Mouse (Mus musculus) intestine, embryonic 16.5 days (tissue): ENCODE data around the gene Ctrb1. TPM values are rescaled to one million over a fixed set of nuclear protein-coding genes. Genes with fewer than 3 reads are reported as not detected.
A peak's percentile ranks its signal among the peaks of the same experiment; 100 is the strongest.

ENCODE experiments used
- ATAC-seq: fragments of 200-750 bp; cut with Nextera tagmentation; 2 replicates; pipeline ENCODE4 v1.8.0; 2017; ENCODE audit warnings: moderate TSS enrichment, moderate library complexity
- H3K27ac ChIP-seq: fragments of 300-500 bp; sonication (generic); 2 replicates; pipeline ENCODE4 v1.5.1; 2014; ENCODE audit warnings: mild to moderate bottlenecking, low read length
- H3K27me3 ChIP-seq: fragments of 300-500 bp; sonication (generic); replicated peaks from 2 replicates; pipeline ENCODE4 v1.6.1; 2014; ENCODE audit warnings: low read length, control low read depth, mixed read lengths; ENCODE audit not compliant: control insufficient read depth, insufficient read depth
- H3K36me3 ChIP-seq: fragments of 300-500 bp; sonication (generic); 2 replicates; pipeline ENCODE4 v1.6.1; 2014; ENCODE audit warnings: low read length, control low read depth; ENCODE audit not compliant: control insufficient read depth, insufficient read depth
- H3K4me1 ChIP-seq: fragments of 300-500 bp; sonication (generic); 2 replicates; pipeline ENCODE4 v1.6.1; 2014; ENCODE audit warnings: low read length, control low read depth, mixed read lengths; ENCODE audit not compliant: control insufficient read depth, insufficient read depth
- H3K4me2 ChIP-seq: fragments of 300-500 bp; sonication (generic); 2 replicates; pipeline ENCODE4 v1.6.1; 2014; ENCODE audit warnings: low read depth, low read length, control low read depth
- H3K4me3 ChIP-seq: fragments of 300-500 bp; sonication (generic); 2 replicates; pipeline ENCODE4 v1.5.1; 2014; ENCODE audit warnings: mild to moderate bottlenecking, low read length
- H3K9ac ChIP-seq: fragments of 300-500 bp; sonication (generic); 2 replicates; pipeline ENCODE4 v1.6.1; 2014; ENCODE audit warnings: low read depth, low read length
- H3K9me3 ChIP-seq: fragments of 300-500 bp; sonication (generic); 2 replicates; pipeline ENCODE4 v1.6.1; 2016; ENCODE audit warnings: low read length, control low read depth; ENCODE audit not compliant: control insufficient read depth
- whole genome bisulfite sequencing: fragments of 180-500 bp; shearing (Covaris S2); extraction: QIAGEN DNeasy Blood & Tissue Kit; methylation state at CpG from one replicate; pipeline ENCODE4 v1.1.7; 2014; 5-methylcytosine and 5-hydroxymethylcytosine counted together
- polyA plus RNA-seq: library from polyadenylated mRNA; unstranded; fragments of >200 nt; fragmentation: Nextera tagmentation; extraction: Ambion mirVana; gene quantifications from 2 replicates; pipeline ENCODE4 v1.2.1, GENCODE M21; 2015

Ctrb1 gene
- polyA plus RNA-seq, result 1,904 and 2,500 TPM in 2 replicates

DNA sequence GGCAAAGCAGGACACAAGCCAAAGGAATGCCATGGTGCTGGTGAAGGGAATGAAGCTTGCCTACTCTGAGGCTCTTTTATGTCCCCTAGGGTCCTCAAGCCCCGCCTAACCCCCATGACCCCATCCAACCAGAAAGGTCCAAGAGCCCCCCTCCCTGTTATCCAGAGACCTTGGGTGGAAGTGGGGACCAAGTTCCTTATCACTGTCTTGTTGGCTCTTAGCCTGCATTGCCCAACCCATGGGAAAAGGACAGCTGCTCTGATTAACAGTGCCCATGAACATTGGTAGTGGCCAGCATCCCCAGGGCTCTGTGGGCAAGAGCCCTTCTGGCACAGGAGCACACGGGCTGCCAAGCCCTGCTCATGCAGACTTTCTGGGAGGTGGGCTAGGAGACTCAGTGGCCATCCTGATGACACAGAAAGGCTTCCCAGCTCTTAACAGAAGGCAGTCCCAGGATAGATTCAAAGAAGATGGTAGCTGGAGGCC is at the start of gene Ctrb1:
Gene Ctrb1, minus strand, starts transcription at position 51 of the 486 bp plus-strand sequence.
- peaks cover 11% of the 10 kb centered on the region for H3K4me1 ChIP-seq
- no peak within 1 kb of the TSS for H3K9ac ChIP-seq
- H3K4me2 ChIP-seq, result no peak within 1 kb of the TSS
- WGBS, result 86% methylated on average over 2 of the region's 2 CpGs
- peak; percentile 27 for ATAC-seq
- H3K9me3 ChIP-seq, result no peaks in the 10 kb centered on the region
- no peak within 1 kb of the TSS for H3K27ac ChIP-seq
- H3K27me3 ChIP-seq, result no peaks in the 10 kb centered on the region
- no peaks in the 10 kb centered on the region for H3K36me3 ChIP-seq
- H3K4me3 ChIP-seq, result no peak within 1 kb of the TSS

DNA sequence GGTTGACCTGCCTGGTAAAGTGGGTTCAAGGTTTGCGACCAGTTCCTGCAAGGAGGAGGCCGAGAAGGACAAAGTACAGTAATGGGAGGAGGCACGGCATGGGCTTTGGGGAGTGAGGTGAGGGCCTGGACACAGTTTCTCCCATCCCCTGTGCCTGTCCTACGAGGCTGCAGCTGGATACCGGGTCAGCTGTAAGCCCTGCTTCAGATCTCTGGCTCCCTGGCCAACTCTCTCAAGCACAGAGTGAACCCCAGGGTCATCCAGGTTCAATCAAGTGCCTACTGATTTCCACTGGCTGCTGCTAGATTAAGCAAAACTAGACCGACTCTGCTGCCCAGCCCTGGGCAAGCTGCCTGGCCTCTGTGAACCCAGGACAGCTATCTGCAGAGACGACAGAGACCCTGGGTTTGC is 49.5 kb upstream of the Ctrb1 start:
- Histone ChIP-seq H3K27ac (peak overlapping the region; percentile 75), H3K4me3 (0 out of 2 replicates have a peak overlapping the region, but pooled peaks have one; percentile 4), H3K4me2 (peak overlapping the region; percentile 30), H3K27me3 (no peaks in the 10 kb centered on the region), H3K9ac (peak overlapping the region; percentile 38; the same call in 1 of the 2 replicates), H3K36me3 (no peaks in the 10 kb centered on the region), H3K4me1 (peaks cover 79% of the 10 kb centered on the region), H3K9me3 (no peaks in the 10 kb centered on the region)
- peak; percentile 39 for ATAC-seq
- WGBS, result 53% methylated on average over 7 of the region's 7 CpGs

DNA sequence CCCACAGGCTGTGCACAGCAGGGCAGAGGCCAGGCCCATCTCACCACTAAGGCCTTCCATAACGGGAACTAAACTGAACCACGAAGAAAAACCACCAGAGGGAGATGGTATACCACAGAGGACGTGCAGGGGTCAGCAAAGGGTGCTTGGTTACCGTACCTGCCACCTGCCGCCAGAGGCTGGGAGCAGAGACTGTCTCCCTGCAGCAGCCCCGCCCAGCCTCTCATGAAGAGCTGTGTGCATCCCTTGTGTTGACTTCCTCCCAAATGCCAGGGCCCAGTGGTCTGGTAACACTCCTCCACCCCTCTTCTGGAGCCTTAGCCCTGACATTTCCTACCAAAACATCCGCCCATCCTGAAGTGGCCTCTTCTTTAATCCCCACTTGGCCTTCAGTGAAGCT is 48.8 kb upstream of the Ctrb1 start:
- H3K4me1 ChIP-seq, result peaks cover 79% of the 10 kb centered on the region

DNA sequence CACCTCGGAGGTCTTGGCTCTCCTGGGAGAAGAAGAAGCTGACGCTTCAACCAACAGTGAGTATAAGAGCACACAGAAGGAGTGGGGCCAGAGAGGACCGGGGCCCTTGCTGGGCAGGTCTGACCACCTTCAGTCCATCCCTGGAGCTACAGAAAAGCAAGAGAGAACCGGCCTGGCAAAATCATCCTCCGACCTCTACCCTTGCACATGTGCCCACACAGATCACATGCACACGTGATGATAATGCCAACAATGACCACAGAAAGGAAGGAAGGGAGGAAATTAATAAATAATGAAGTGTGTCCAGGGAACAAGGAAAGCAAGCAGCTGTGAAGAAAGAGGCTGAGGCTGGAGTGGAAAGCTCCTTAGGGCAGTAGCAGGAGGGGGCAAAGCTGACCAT is 48.1 kb upstream of the Ctrb1 start:
- H3K27ac ChIP-seq, result no peak overlapping the region
- 65% methylated on average over 6 of the region's 6 CpGs for WGBS
- H3K36me3 ChIP-seq, result no peaks in the 10 kb centered on the region
- no peaks in the 10 kb centered on the region for H3K27me3 ChIP-seq
- no peak overlapping the region for H3K4me2 ChIP-seq
- no peak for ATAC-seq
- H3K9me3 ChIP-seq, result no peaks in the 10 kb centered on the region
- H3K4me3 ChIP-seq, result no peak overlapping the region
- peaks cover 79% of the 10 kb centered on the region for H3K4me1 ChIP-seq
- 0 out of 2 replicates have a peak overlapping the region, but pooled peaks have one; percentile 31 for H3K9ac ChIP-seq

More for the DNA sequence above, 48.8 kb upstream of the Ctrb1 start:
- Histone ChIP-seq H3K4me2 (peak overlapping the region; percentile 30), H3K4me3 (no peak overlapping the region), H3K27me3 (no peaks in the 10 kb centered on the region), H3K9ac (peak overlapping the region; percentile 31; the same call in 1 of the 2 replicates), H3K27ac (peak overlapping the region; percentile 64), H3K9me3 (no peaks in the 10 kb centered on the region), H3K36me3 (no peaks in the 10 kb centered on the region)
- peak; percentile 21; the same call in 1 of the 2 replicates for ATAC-seq
- WGBS, result 46% methylated on average over 7 of the region's 7 CpGs

DNA sequence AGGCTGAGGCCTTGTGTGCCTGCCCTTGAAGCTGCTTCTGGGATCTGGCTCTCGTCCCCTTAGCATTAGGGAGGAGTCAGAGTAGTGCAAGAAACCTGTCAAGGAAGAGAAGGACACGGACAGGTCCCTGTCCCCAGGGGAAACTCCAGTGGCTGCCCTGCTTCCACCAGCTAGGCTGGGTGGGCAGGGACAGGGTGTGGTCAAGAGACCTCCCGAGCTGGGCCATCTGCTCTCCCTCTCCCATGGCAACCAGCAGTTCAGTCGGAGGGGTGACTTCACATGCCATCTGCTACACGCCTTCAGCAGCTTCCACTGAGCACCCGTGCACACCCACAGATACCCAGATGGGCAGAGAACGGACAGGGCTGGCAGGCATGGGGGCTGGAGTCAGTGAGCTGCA is 45.5 kb upstream of the Ctrb1 start:
- no peak overlapping the region for H3K4me2 ChIP-seq
- no peak for ATAC-seq
- peak overlapping the region; percentile 43 for H3K9ac ChIP-seq
- no peak overlapping the region for H3K4me3 ChIP-seq
- H3K9me3 ChIP-seq, result no peaks in the 10 kb centered on the region
- peaks cover 80% of the 10 kb centered on the region for H3K4me1 ChIP-seq
- 36% methylated on average over 7 of the region's 7 CpGs for WGBS
- no peaks in the 10 kb centered on the region for H3K36me3 ChIP-seq
- H3K27ac ChIP-seq, result peak overlapping the region; percentile 66
- H3K27me3 ChIP-seq, result no peaks in the 10 kb centered on the region

DNA sequence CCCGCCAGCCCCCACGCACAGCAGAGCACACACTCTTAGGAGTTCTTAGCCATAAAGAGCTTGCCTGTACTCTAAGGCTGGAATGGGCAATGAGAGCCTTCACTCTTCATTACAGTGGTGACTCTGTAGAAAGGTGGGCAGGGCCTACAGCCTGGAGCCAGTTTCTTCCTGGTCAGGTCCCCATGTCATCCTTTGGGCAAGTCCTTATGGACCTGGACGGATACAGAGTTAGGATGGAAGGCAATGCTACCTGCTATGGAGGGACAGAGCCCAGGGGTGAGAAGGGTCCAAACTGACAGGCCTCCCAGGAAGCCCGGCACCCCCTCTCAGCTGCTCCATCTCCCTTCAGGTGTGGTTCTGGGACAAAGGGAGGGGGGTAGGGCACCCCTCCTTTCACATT is 45.0 kb upstream of the Ctrb1 start:
- Histone ChIP-seq H3K4me2 (no peak overlapping the region), H3K27ac (peak overlapping the region; percentile 66), H3K27me3 (no peaks in the 10 kb centered on the region), H3K36me3 (no peaks in the 10 kb centered on the region), H3K9ac (peak overlapping the region; percentile 43; the same call in 1 of the 2 replicates), H3K9me3 (no peaks in the 10 kb centered on the region), H3K4me3 (no peak overlapping the region), H3K4me1 (peaks cover 80% of the 10 kb centered on the region)
- no peak for ATAC-seq
- WGBS, result 71% methylated on average over 4 of the region's 4 CpGs

DNA sequence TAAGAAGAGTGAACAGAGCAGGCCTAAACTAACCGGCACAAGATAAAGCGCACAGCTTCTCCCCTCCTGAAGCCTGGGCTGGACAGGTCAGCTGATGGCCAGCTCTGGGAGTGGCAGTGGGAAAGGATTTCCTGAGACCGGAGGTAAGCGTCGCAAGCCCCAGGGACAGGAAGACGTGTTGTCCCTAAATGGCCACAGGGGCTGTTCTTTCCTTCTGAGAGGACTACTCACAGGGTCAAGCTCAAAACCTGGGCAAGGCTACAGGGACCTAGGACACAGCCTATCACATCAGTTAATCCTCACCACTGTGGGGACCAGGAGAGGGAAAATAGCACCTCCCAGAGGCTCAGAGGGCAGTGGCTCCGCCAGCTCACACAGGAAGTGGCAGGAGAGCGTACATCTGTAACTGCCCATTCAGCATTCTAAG is 44.5 kb upstream of the Ctrb1 start:
- peaks cover 80% of the 10 kb centered on the region for H3K4me1 ChIP-seq

DNA sequence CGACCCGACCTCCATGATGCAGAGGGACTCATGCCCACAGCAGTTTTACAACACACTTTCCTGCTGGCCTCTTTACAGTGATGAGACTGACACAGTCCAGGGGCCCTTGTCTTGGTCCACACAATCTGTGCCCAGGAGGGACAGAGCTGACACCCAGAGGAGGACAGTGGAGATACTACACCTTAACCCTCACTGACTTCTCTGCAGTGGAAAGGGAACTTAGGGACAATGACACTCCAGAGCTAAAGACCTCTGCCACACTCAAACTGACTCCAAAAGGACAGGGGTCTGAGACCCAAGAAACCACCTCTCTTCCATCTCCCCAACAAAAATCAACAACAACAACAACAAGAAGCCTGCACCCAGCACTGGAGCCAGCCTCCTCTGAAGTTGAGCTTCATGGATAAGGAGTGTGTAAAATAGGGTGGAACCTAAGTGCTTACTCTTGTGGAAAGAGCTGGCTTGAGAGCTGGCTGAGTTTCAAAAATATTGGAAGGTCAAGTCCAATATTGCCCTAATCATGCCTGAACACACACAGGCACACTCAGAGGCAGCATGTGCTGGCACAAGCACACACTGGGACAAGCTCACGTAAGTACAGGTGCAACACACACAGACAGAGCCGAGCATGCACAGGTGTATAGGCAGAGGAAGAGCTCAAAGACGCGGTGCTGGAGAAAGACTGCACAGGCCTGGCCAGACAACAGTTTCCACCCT is 43.6 kb upstream of the Ctrb1 start:
- H3K4me2 ChIP-seq, result no peak overlapping the region
- H3K4me3 ChIP-seq, result no peak overlapping the region
- H3K27me3 ChIP-seq, result no peaks in the 10 kb centered on the region
- peak overlapping the region; percentile 66 for H3K27ac ChIP-seq
- H3K9ac ChIP-seq, result peak overlapping the region; percentile 43
- H3K36me3 ChIP-seq, result no peaks in the 10 kb centered on the region
- no peak for ATAC-seq
- H3K4me1 ChIP-seq, result peaks cover 80% of the 10 kb centered on the region
- WGBS, result 49% methylated on average over 6 of the region's 6 CpGs
- H3K9me3 ChIP-seq, result no peaks in the 10 kb centered on the region

More for the DNA sequence above, 44.5 kb upstream of the Ctrb1 start:
- Histone ChIP-seq H3K27ac (peak overlapping the region; percentile 66), H3K9me3 (no peaks in the 10 kb centered on the region), H3K4me2 (no peak overlapping the region), H3K36me3 (no peaks in the 10 kb centered on the region), H3K27me3 (no peaks in the 10 kb centered on the region), H3K9ac (peak overlapping the region; percentile 43), H3K4me3 (no peak overlapping the region)
- ATAC-seq, result no peak
- 59% methylated on average over 8 of the region's 8 CpGs for WGBS

DNA sequence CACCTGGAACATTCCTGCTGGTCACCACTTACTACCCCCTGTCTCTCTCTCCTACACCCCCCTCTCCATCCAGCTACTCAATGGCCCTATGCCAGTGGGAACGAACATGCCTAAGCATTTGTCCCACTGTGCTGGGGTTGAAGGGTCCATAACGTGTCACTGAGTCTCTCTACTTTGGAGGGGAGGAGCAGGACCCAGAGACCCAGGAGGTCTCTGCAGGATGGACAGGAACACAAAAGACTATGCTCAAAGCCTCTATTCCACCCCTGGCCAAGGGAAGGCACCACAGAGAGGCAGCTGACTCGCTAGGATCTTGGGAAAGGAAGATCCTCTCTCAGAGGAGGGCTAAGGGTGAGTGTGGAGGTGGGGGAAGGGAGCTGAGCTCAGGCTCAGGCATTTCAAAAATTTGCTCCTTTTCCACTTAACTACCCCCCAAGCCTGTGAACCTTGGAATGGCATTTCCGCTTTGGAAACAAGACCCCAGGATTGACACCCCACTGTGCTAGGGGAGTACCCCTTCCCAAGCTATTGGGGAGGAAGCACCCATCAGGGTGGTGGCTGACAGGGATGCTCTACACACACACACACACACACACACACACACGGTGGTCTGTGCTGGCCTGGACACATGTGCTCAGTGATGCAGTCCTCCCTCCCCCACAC is 42.9 kb upstream of the Ctrb1 start:
- Histone ChIP-seq H3K4me3 (no peak overlapping the region), H3K4me1 (peaks cover 79% of the 10 kb centered on the region), H3K9me3 (no peaks in the 10 kb centered on the region), H3K9ac (peak overlapping the region; percentile 59; the same call in 1 of the 2 replicates), H3K27me3 (no peaks in the 10 kb centered on the region), H3K4me2 (no peak overlapping the region), H3K27ac (peak overlapping the region; percentile 95), H3K36me3 (no peaks in the 10 kb centered on the region)
- no peak for ATAC-seq
- WGBS, result 28% methylated on average over 5 of the region's 5 CpGs
